Mouse (Mus musculus) forebrain, embryonic 14.5 days (tissue): ENCODE data around the gene Olfr1291-ps1. TPM values are rescaled to one million over a fixed set of nuclear protein-coding genes. Genes with fewer than 3 reads are reported as not detected.

ENCODE experiments used
- ATAC-seq: fragments of 200-750 bp; cut with Nextera tagmentation; 2 replicates; pipeline ENCODE4 v1.8.0; 2017; ENCODE audit warnings: mild to moderate bottlenecking, moderate library complexity
- DNase-seq: peaks from one replicate; pipeline ENCODE4 v3.0.0-alpha.2; 2015; ENCODE audit warnings: low spot score
- H3K27ac ChIP-seq: fragments of 300-500 bp; sonication (generic); 2 replicates; pipeline ENCODE4 v1.5.1; 2014; ENCODE audit warnings: low read depth, mild to moderate bottlenecking, control low read depth, low read length, moderate library complexity
- H3K27me3 ChIP-seq: fragments of 300-500 bp; sonication (generic); replicated peaks from 2 replicates; pipeline ENCODE4 v1.6.1; 2014; ENCODE audit warnings: low read length, control low read depth, mixed read lengths; ENCODE audit not compliant: control insufficient read depth, insufficient read depth
- H3K36me3 ChIP-seq: fragments of 300-500 bp; sonication (generic); 2 replicates; pipeline ENCODE4 v1.6.1; 2014; ENCODE audit warnings: low read length, control low read depth; ENCODE audit not compliant: control insufficient read depth, insufficient read depth
- H3K4me1 ChIP-seq: fragments of 300-500 bp; sonication (generic); 2 replicates; pipeline ENCODE4 v1.6.1; 2014; ENCODE audit warnings: antibody characterized with exemption, low read length, control low read depth; ENCODE audit not compliant: control insufficient read depth, insufficient read depth
- H3K4me2 ChIP-seq: fragments of 300-500 bp; sonication (generic); 2 replicates; pipeline ENCODE4 v1.6.1; 2014; ENCODE audit warnings: mild to moderate bottlenecking, control low read depth, low read length
- H3K4me3 ChIP-seq: fragments of 300-500 bp; sonication (generic); 2 replicates; pipeline ENCODE4 v1.5.1; 2014; ENCODE audit warnings: low read depth, low read length, control low read depth
- H3K9ac ChIP-seq: fragments of 300-500 bp; sonication (generic); 2 replicates; pipeline ENCODE4 v1.6.1; 2014; ENCODE audit warnings: mild to moderate bottlenecking, low read length, control low read depth, moderate library complexity
- H3K9me3 ChIP-seq: fragments of 300-500 bp; sonication (generic); replicated peaks from 2 replicates; pipeline ENCODE4 v1.6.1; 2016; ENCODE audit warnings: low read length, control low read depth, mixed read lengths; ENCODE audit not compliant: control insufficient read depth
- WGBS: fragments of 180-500 bp; shearing (Covaris S2); extraction: QIAGEN DNeasy Blood & Tissue Kit; methylation state at CpG from one replicate; pipeline ENCODE4 v1.1.7; 2014; 5-methylcytosine and 5-hydroxymethylcytosine counted together
- polyA plus RNA-seq: library from polyadenylated mRNA; unstranded; fragments of >200 nt; fragmentation: Nextera tagmentation; extraction: Ambion mirVana; gene quantifications from 2 replicates; pipeline ENCODE4 v1.2.1, GENCODE M21; 2014

The Olfr1291-ps1 gene
- not detected in 2 replicates for polyA plus RNA-seq

DNA sequence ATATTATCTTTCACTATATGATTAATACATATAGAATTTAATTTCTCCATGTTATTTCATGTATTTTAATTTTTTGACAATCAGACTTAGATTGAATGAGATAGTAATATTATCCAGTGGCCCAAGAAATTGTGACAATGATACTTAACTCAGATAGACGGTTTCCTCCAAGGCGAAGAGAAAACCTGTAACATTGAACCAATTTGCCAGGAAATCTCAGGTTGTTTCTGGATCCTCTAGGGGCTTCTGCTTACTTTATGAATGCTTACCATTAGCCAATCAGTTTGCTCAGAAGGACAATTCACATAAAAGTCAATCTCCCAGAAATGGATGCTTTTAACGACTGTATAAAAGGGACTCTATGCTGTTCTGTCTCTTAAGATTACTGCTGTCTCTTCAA is at the start of gene Olfr1291-ps1:
Gene Olfr1291-ps1 (plus strand): TSS at position 301 of the 400 bp plus-strand sequence.
- 88% methylated on average over 3 of the region's 3 CpGs for WGBS
- Histone ChIP-seq H3K27me3 (no peaks in the 10 kb centered on the region), H3K9me3 (no peaks in the 10 kb centered on the region), H3K9ac (no peak within 1 kb of the TSS), H3K4me3 (no peak within 1 kb of the TSS), H3K27ac (no peak within 1 kb of the TSS), H3K4me2 (no peak within 1 kb of the TSS), H3K4me1 (no peaks in the 10 kb centered on the region), H3K36me3 (no peaks in the 10 kb centered on the region)
- no peak for ATAC-seq
- no peak for DNase-seq

- Histone ChIP-seq H3K4me1 (no peaks in the 10 kb centered on the region), H3K9me3 (no peaks in the 10 kb centered on the region), H3K36me3 (no peaks in the 10 kb centered on the region), H3K27me3 (no peaks in the 10 kb centered on the region), H3K4me3 (no peak within 1 kb of the TSS), H3K9ac (no peak within 1 kb of the TSS), H3K27ac (no peak within 1 kb of the TSS), H3K4me2 (no peak within 1 kb of the TSS)
- no peak for DNase-seq
- 72% methylated on average over 1 of the region's 1 CpGs for WGBS
- no peak for ATAC-seq
Measured at GRCm38 (mm10) chr2:111448842-111449241, 48.1 kb upstream of the Olfr1291-ps1 start, which contains the start of gene Olfr1287. Gene Olfr1287 (plus strand): TSS chr2:111449142.

DNA sequence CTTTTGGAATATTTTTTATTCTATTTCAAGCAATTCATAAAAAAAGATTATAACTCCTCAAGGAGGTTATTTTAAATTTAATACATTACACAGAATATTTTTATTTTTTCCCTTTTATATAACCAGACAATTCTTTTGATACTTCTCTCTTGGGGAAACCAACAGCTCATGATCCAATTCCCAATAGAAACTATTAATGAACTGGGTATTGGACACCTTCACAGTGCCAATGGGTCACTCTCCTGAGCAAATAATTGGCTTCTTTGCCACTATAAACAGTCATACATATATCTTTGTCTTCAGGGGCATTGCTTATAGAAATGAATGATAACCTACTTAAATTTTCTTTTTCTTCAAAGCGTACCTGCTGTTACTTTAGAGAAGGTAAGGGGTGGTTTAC is 23.2 kb upstream of the Olfr1291-ps1 start, which contains the start of gene Olfr1288:
Gene Olfr1288 (plus strand): TSS at position 301 of the 400 bp plus-strand sequence.
- ATAC-seq (no peak), DNase-seq (no peak)
- Histone ChIP-seq H3K9me3 (no peaks in the 10 kb centered on the region), H3K27me3 (no peaks in the 10 kb centered on the region), H3K36me3 (no peaks in the 10 kb centered on the region), H3K4me3 (no peak within 1 kb of the TSS), H3K4me1 (no peaks in the 10 kb centered on the region), H3K4me2 (no peak within 1 kb of the TSS), H3K9ac (no peak within 1 kb of the TSS), H3K27ac (no peak within 1 kb of the TSS)
- 96% methylated on average over 1 of the region's 1 CpGs for WGBS

DNA sequence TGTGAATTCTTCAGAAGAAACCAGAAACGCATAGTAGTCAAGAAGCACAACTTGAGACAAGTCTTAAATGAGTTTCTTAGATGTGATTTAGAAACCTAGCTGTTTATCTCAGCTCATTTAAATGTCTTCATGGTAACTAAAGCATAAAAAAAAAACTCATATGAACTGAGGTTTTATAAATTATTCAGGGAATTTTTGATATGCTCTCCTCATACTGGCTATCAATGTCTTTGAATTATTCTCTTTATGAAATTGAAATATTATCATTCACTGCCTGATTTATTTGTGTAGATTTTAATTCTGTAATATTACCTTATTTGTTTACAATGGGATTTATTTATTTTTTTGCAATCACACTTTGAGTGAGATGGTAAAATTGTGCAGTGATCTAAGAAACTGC is 16.5 kb upstream of the Olfr1291-ps1 start, which contains the start of gene Olfr1289:
Gene Olfr1289 (plus strand): TSS at position 301 of the 400 bp plus-strand sequence.
- DNase-seq: no peak
- Histone ChIP-seq H3K9ac (no peak within 1 kb of the TSS), H3K27me3 (no peaks in the 10 kb centered on the region), H3K4me3 (no peak within 1 kb of the TSS), H3K4me2 (no peak within 1 kb of the TSS), H3K36me3 (no peaks in the 10 kb centered on the region), H3K9me3 (no peaks in the 10 kb centered on the region), H3K4me1 (no peaks in the 10 kb centered on the region), H3K27ac (no peak within 1 kb of the TSS)
- 77% methylated on average over 1 of the region's 1 CpGs for whole genome bisulfite sequencing
- no peak for ATAC-seq

DNA sequence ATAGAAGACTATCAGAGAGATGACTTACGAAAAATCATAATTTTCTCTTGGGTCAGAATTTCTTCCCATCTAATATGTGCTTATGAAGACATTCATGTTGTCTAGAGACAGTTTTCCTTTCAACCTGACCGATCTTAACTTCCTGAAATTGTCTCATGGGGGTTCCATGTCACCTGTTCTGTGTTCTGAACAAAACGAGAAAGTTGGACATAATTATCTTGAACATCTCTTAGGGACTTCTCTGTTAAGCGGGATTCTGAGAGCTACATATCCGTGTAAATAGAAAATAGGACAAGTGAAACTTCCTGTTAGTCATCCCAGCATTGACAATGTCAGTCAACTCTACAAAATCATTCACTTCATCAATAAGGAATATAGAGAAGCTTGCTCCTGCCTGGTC is 3.3 kb upstream of the Olfr1291-ps1 start, which contains the start of gene Olfr1290:
Gene Olfr1290 (minus strand): TSS at position 101 of the 400 bp plus-strand sequence.
- DNase-seq (no peak), ATAC-seq (no peak)
- H3K36me3 ChIP-seq: no peaks in the 10 kb centered on the region
- no peak within 1 kb of the TSS for H3K4me2 ChIP-seq
- H3K27me3 ChIP-seq: no peaks in the 10 kb centered on the region
- no peaks in the 10 kb centered on the region for H3K9me3 ChIP-seq
- no peak within 1 kb of the TSS for H3K27ac ChIP-seq
- WGBS: 82% methylated on average over 5 of the region's 5 CpGs
- no peaks in the 10 kb centered on the region for H3K4me1 ChIP-seq
- no peak within 1 kb of the TSS for H3K4me3 ChIP-seq
- no peak within 1 kb of the TSS for H3K9ac ChIP-seq

DNA sequence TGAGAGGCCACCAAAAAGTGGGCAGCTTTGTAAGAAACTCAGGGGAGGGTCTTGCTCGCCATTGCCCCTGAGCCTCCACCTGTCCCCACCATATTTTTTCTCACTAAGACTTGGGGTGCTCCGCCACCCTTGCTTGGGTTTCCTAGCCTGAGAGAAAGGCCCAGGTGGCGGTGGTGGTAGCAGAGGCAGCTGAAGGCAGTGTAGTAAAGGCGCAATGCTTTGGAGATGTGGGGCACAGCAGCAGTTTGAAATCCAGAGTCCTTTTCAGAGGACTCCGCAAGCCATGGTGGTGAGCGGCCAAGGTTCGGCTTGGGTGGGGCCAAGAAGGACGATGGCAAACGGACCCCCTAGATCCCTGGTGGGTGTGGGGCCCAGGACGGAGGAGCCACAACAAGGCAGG is 20.5 kb downstream of the Olfr1291-ps1 start:
- ATAC-seq (no peak), DNase-seq (no peak)
- WGBS: 91% methylated on average over 10 of the region's 10 CpGs

GRCm38 (mm10) chr2:111524903-111525302 is 27.9 kb downstream of the Olfr1291-ps1 start, which contains the start of gene Olfr1293-ps:
Gene Olfr1293-ps (plus strand): TSS chr2:111525203.
- H3K27ac ChIP-seq: no peak within 1 kb of the TSS
- DNase-seq: no peak
- H3K36me3 ChIP-seq: no peaks in the 10 kb centered on the region
- H3K4me3 ChIP-seq: no peak within 1 kb of the TSS
- 93% methylated on average over 1 of the region's 1 CpGs for WGBS
- H3K9me3 ChIP-seq: no peaks in the 10 kb centered on the region
- no peaks in the 10 kb centered on the region for H3K27me3 ChIP-seq
- H3K4me2 ChIP-seq: no peak within 1 kb of the TSS
- no peak for ATAC-seq
- no peak within 1 kb of the TSS for H3K9ac ChIP-seq
- no peaks in the 10 kb centered on the region for H3K4me1 ChIP-seq

More for the DNA sequence above, 20.5 kb downstream of the Olfr1291-ps1 start:
- no peaks in the 10 kb centered on the region for H3K36me3 ChIP-seq
- no peak overlapping the region for H3K4me3 ChIP-seq
- H3K27me3 ChIP-seq: no peaks in the 10 kb centered on the region
- H3K27ac ChIP-seq: no peak overlapping the region
- no peak overlapping the region for H3K9ac ChIP-seq
- no peak overlapping the region for H3K4me2 ChIP-seq
- no peaks in the 10 kb centered on the region for H3K4me1 ChIP-seq
- H3K9me3 ChIP-seq: no peaks in the 10 kb centered on the region

DNA sequence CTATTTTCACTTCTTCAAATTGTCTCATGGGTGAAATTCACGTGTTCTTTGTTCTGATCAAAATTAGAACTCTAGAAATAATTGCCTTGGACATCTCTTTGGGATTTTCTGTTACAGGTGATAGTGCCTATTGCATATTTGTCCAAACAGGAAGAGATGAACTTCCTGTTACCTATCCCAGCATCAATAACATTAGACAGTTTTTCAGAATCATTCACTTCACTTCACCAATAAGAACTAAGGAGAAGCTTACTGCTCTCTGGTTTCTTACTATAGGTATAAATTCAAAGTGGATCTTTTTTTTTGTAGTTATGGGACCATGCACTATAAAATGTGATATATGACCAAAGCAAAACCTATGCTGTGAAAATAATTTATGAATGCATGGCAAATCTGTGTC is 43.2 kb downstream of the Olfr1291-ps1 start, which contains the start of gene Olfr1294:
Gene Olfr1294 (minus strand): TSS at position 101 of the 400 bp plus-strand sequence.
- H3K9ac ChIP-seq: no peak within 1 kb of the TSS
- H3K9me3 ChIP-seq: no peaks in the 10 kb centered on the region
- H3K4me3 ChIP-seq: no peak within 1 kb of the TSS
- WGBS: 46% methylated on average over 1 of the region's 1 CpGs
- H3K4me1 ChIP-seq: no peaks in the 10 kb centered on the region
- H3K36me3 ChIP-seq: no peaks in the 10 kb centered on the region
- H3K27me3 ChIP-seq: no peaks in the 10 kb centered on the region
- H3K27ac ChIP-seq: no peak within 1 kb of the TSS
- DNase-seq: no peak
- H3K4me2 ChIP-seq: no peak within 1 kb of the TSS
- ATAC-seq: no peak
